Mouse (Mus musculus): ENCODE results near the gene Hoxa2. TPM values are rescaled to one million over a fixed set of nuclear protein-coding genes. Genes with fewer than 3 reads are reported as not detected.

Gene Hoxa2
- total RNA-seq, 1 experiment from 2014 or later, result not detected

- ATAC-seq (ENCODE audit: extremely low read depth, insufficient number of reproducible peaks, low FRiP score, poor library complexity, severe bottlenecking), result no peak
These were observed 18.9 kb upstream of the Hoxa2 start for GRCm38 (mm10) chr6:52183311-52184080.

- no peak for ATAC-seq (ENCODE audit: extremely low read depth, insufficient number of reproducible peaks, low FRiP score, poor library complexity, severe bottlenecking)
These were observed 18.2 kb upstream of the Hoxa2 start for GRCm38 (mm10) chr6:52182793-52183192.

- no peak for ATAC-seq (ENCODE audit: extremely low read depth, insufficient number of reproducible peaks, low FRiP score, poor library complexity, severe bottlenecking)
These were observed 17.4 kb upstream of the Hoxa2 start for GRCm38 (mm10) chr6:52182030-52182429.

GRCm38 (mm10) chr6:52180726-52181125, 16.1 kb upstream of the Hoxa2 start:
- ATAC-seq (ENCODE audit: extremely low read depth, insufficient number of reproducible peaks, low FRiP score, poor library complexity, severe bottlenecking), result no peak

- no peak for ATAC-seq (ENCODE audit: extremely low read depth, insufficient number of reproducible peaks, low FRiP score, poor library complexity, severe bottlenecking)
These were observed 15.6 kb upstream of the Hoxa2 start for GRCm38 (mm10) chr6:52180213-52180710.

GRCm38 (mm10) chr6:52179690-52180089, 15.1 kb upstream of the Hoxa2 start:
- ATAC-seq (ENCODE audit: extremely low read depth, insufficient number of reproducible peaks, low FRiP score, poor library complexity, severe bottlenecking), result no peak

GRCm38 (mm10) chr6:52178918-52179665, 14.5 kb upstream of the Hoxa2 start:
- ATAC-seq (ENCODE audit: extremely low read depth, insufficient number of reproducible peaks, low FRiP score, poor library complexity, severe bottlenecking), result no peak

- no peak for ATAC-seq (ENCODE audit: extremely low read depth, insufficient number of reproducible peaks, low FRiP score, poor library complexity, severe bottlenecking)
These were observed 13.2 kb upstream of the Hoxa2 start for GRCm38 (mm10) chr6:52177806-52178205.

- ATAC-seq (ENCODE audit: extremely low read depth, insufficient number of reproducible peaks, low FRiP score, poor library complexity, severe bottlenecking), result no peak
These were observed 12.6 kb upstream of the Hoxa2 start, which contains the start of gene 5730596B20Rik for GRCm38 (mm10) chr6:52177061-52177735. 5730596B20Rik (plus strand) TSS chr6:52177498.

GRCm38 (mm10) chr6:52176391-52176790, 11.8 kb upstream of the Hoxa2 start:
- ATAC-seq (ENCODE audit: extremely low read depth, insufficient number of reproducible peaks, low FRiP score, poor library complexity, severe bottlenecking), result no peak

- no peak for ATAC-seq (ENCODE audit: extremely low read depth, insufficient number of reproducible peaks, low FRiP score, poor library complexity, severe bottlenecking)
These were observed 11.2 kb upstream of the Hoxa2 start for GRCm38 (mm10) chr6:52175864-52176263.

GRCm38 (mm10) chr6:52174968-52175751, 10.5 kb upstream of the Hoxa2 start:
- ATAC-seq (ENCODE audit: extremely low read depth, insufficient number of reproducible peaks, low FRiP score, poor library complexity, severe bottlenecking), result no peak

GRCm38 (mm10) chr6:52173648-52174047, 9.0 kb upstream of the Hoxa2 start:
- no peak for ATAC-seq (ENCODE audit: extremely low read depth, insufficient number of reproducible peaks, low FRiP score, poor library complexity, severe bottlenecking)

GRCm38 (mm10) chr6:52172501-52172900, 7.9 kb upstream of the Hoxa2 start:
- ATAC-seq (ENCODE audit: extremely low read depth, insufficient number of reproducible peaks, low FRiP score, poor library complexity, severe bottlenecking), result no peak

- no peak for ATAC-seq (ENCODE audit: extremely low read depth, insufficient number of reproducible peaks, low FRiP score, poor library complexity, severe bottlenecking)
These were observed 7.3 kb upstream of the Hoxa2 start for GRCm38 (mm10) chr6:52171938-52172337.

GRCm38 (mm10) chr6:52171331-52171730, 6.7 kb upstream of the Hoxa2 start:
- no peak for ATAC-seq (ENCODE audit: extremely low read depth, insufficient number of reproducible peaks, low FRiP score, poor library complexity, severe bottlenecking)

- no peak for ATAC-seq (ENCODE audit: extremely low read depth, insufficient number of reproducible peaks, low FRiP score, poor library complexity, severe bottlenecking)
These were observed 6.2 kb upstream of the Hoxa2 start for GRCm38 (mm10) chr6:52170898-52171223.

- ATAC-seq (ENCODE audit: extremely low read depth, insufficient number of reproducible peaks, low FRiP score, poor library complexity, severe bottlenecking), result no peak
These were observed 5.7 kb upstream of the Hoxa2 start for GRCm38 (mm10) chr6:52170166-52170897.
